In the genomic region with DNA sequence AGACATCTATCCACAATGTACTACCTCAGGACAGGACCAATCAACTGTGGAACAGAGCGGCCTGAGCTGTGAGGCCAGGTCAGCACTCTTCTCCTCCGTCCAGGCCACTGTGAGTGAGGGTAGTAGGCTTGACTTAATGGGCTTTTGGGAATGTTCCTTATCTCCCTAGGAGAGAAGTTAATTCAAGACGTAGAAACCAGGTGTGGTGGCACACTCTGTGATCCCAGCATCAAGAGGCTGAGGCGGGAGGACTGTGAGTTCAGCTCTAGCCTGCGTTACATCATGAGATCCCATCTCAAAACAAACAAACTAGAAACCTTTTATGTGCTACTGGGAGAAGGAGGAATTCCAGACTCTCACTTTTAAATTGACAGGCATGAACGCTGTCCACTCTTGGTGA, we compare ENCODE assay signal across 20 mouse cellular contexts.
DNase-seq lines count a peak whose midpoint lies in the region; ATAC-seq and TF ChIP-seq lines count a peak whose summit lies in the region.
"Had no signal": no experiment of that assay in that cellular context is flagged by ENCODE, and none has a peak within 500 bp of the region (broad histone marks: within the 10 kb centered on the region; RNA-seq: fewer than 3 reads in every experiment).

No protein-coding gene starts in this region.

- peak; percentile 35 for DNase-seq in heart, embryonic 10.5 days (ENCODE audit: low spot score)
- no peak for DNase-seq in heart, postnatal 10 days
- DNase-seq in lung, postnatal 0 days (ENCODE audit: low spot score) = no peak
- no peak for DNase-seq in lung, adult 18-20 months
- DNase-seq: adrenal gland, adult 8-10 months; adrenal gland, postnatal 14 days; adrenal gland, postnatal 36 days; cerebellum, adult 11-12 months; cerebellum, adult 2 months; cerebellum, adult 9-10 months; cerebellum, postnatal 10 days; cerebellum, postnatal 25 days; forebrain, postnatal 0 days had no signal

- peaks cover 11% of the 10 kb centered on the region for H3K27me3 ChIP-seq in heart, embryonic 10.5 days (ENCODE audit: insufficient read depth, poor library complexity, severe bottlenecking)
- no peaks in the 10 kb centered on the region for H3K27me3 ChIP-seq in lung, postnatal 0 days (replicated peaks; ENCODE audit: insufficient read depth, low read length)
- no peaks in the 10 kb centered on the region for H3K27me3 ChIP-seq in intestine, postnatal 0 days (replicated peaks; ENCODE audit: control insufficient read depth, insufficient read depth, low read length)
- H3K27me3 ChIP-seq: embryonic facial prominence, embryonic 12.5 days; forebrain, embryonic 13.5 days; forebrain, embryonic 15.5 days; Patski had no signal

- H3K9me3 ChIP-seq in heart, embryonic 10.5 days = no peaks in the 10 kb centered on the region
- no peaks in the 10 kb centered on the region for H3K9me3 ChIP-seq in lung, postnatal 0 days (ENCODE audit: low read length)
- H3K9me3 ChIP-seq in intestine, postnatal 0 days (ENCODE audit: control insufficient read depth) = no peaks in the 10 kb centered on the region
- H3K9me3 ChIP-seq: embryonic facial prominence, embryonic 10.5 days; embryonic facial prominence, embryonic 12.5 days; forebrain, embryonic 13.5 days; forebrain, embryonic 15.5 days had no signal

- no peak overlapping the region for H3K27ac ChIP-seq in heart, embryonic 10.5 days
- no peak overlapping the region for H3K27ac ChIP-seq in lung, postnatal 0 days (ENCODE audit: low read length)
- no peak overlapping the region for H3K27ac ChIP-seq in intestine, postnatal 0 days (ENCODE audit: low read depth, low read length)
- H3K27ac ChIP-seq: embryonic facial prominence, embryonic 10.5 days; embryonic facial prominence, embryonic 12.5 days; forebrain, embryonic 13.5 days; forebrain, embryonic 15.5 days had no signal

- no peak overlapping the region for H3K4me2 ChIP-seq in lung, postnatal 0 days (replicated peaks; ENCODE audit: low read depth, low read length)
- no peak overlapping the region for H3K4me2 ChIP-seq in intestine, postnatal 0 days (replicated peaks; ENCODE audit: low read depth)
- H3K4me2 ChIP-seq: embryonic facial prominence, embryonic 12.5 days; forebrain, embryonic 13.5 days; forebrain, embryonic 15.5 days had no signal

- TF ChIP-seq EP300 in lung, postnatal 0 days (IDR thresholded peaks at IDR 0.05) = peak; percentile 55; the same call in 1 of the 2 replicates

- intact Hi-C loops in heart, postnatal 10 days (cut with DNase I) = no loop called here

- no peak overlapping the region for H3K9ac ChIP-seq in lung, postnatal 0 days (replicated peaks; ENCODE audit: low read depth)
- H3K9ac ChIP-seq in intestine, postnatal 0 days (ENCODE audit: low read depth, low read length) = no peak overlapping the region
- H3K9ac ChIP-seq: embryonic facial prominence, embryonic 12.5 days; forebrain, embryonic 13.5 days; forebrain, embryonic 15.5 days; forebrain, postnatal 0 days had no signal

- no peaks in the 10 kb centered on the region for H3K4me1 ChIP-seq in heart, embryonic 10.5 days
- no peaks in the 10 kb centered on the region for H3K4me1 ChIP-seq in lung, postnatal 0 days (ENCODE audit: insufficient read depth, low read depth, low read length)
- no peaks in the 10 kb centered on the region for H3K4me1 ChIP-seq in intestine, postnatal 0 days (replicated peaks; ENCODE audit: control insufficient read depth, insufficient read depth, low read length)
- H3K4me1 ChIP-seq: embryonic facial prominence, embryonic 12.5 days; forebrain, embryonic 13.5 days; forebrain, embryonic 15.5 days had no signal

- H3K36me3 ChIP-seq in heart, embryonic 10.5 days = no peaks in the 10 kb centered on the region
- H3K36me3 ChIP-seq in lung, postnatal 0 days (ENCODE audit: insufficient read depth, low read length) = no peaks in the 10 kb centered on the region
- peaks cover 9% of the 10 kb centered on the region for H3K36me3 ChIP-seq in intestine, postnatal 0 days (ENCODE audit: control insufficient read depth, insufficient read depth)
- H3K36me3 ChIP-seq: embryonic facial prominence, embryonic 10.5 days; forebrain, embryonic 15.5 days had no signal

- no peak overlapping the region for H3K4me3 ChIP-seq in heart, embryonic 10.5 days
- H3K4me3 ChIP-seq in lung, postnatal 0 days (ENCODE audit: low read depth, low read length) = no peak overlapping the region
- no peak overlapping the region for H3K4me3 ChIP-seq in intestine, postnatal 0 days (ENCODE audit: low read depth, low read length)
- H3K4me3 ChIP-seq: embryonic facial prominence, embryonic 10.5 days; embryonic facial prominence, embryonic 12.5 days; forebrain, embryonic 13.5 days; forebrain, embryonic 15.5 days had no signal

- WGBS in heart, embryonic 10.5 days = 50% methylated on average over 6 of the region's 6 CpGs
- WGBS in lung, postnatal 0 days = 51% methylated on average over 6 of the region's 6 CpGs
- 63% methylated on average over 6 of the region's 6 CpGs for WGBS in intestine, postnatal 0 days

- ATAC-seq in lung, postnatal 0 days = peak; percentile 56; the same call in 1 of the 2 replicates
- no peak for ATAC-seq in intestine, postnatal 0 days
- ATAC-seq: activated CD4-positive, CD25-positive, alpha-beta regulatory T cell, adult 4 months; forebrain, embryonic 13.5 days; forebrain, embryonic 15.5 days; forebrain, postnatal 0 days; Patski had no signal

- no peak for TF ChIP-seq CTCF in lung, postnatal 0 days (IDR thresholded peaks at IDR 0.05)
- TF ChIP-seq CTCF in intestine, postnatal 0 days (IDR thresholded peaks at IDR 0.05; ENCODE audit: low read depth) = no peak
